Mouse (Mus musculus) midbrain, embryonic 13.5 days (tissue): Measurements from ENCODE around the gene Ap3s2. TPM values are rescaled to one million over a fixed set of nuclear protein-coding genes. Genes with fewer than 3 reads are reported as not detected.

Source experiments
- ATAC-seq: fragments of 200-750 bp; cut with Nextera tagmentation; 2 replicates; pipeline ENCODE4 v1.8.0; 2017; ENCODE audit warnings: mild to moderate bottlenecking, moderate TSS enrichment, moderate library complexity
- H3K27ac ChIP-seq: fragments of 300-500 bp; sonication (generic); 2 replicates; pipeline ENCODE4 v1.5.1; 2015; ENCODE audit warnings: inconsistent platforms, mild to moderate bottlenecking, moderate library complexity
- H3K27me3 ChIP-seq: fragments of 300-500 bp; sonication (generic); 2 replicates; pipeline ENCODE4 v1.6.1; 2015; ENCODE audit warnings: mild to moderate bottlenecking, inconsistent platforms
- H3K36me3 ChIP-seq: fragments of 300-500 bp; sonication (generic); 2 replicates; pipeline ENCODE4 v1.6.1; 2015; ENCODE audit warnings: mild to moderate bottlenecking, inconsistent platforms
- H3K4me1 ChIP-seq: fragments of 300-500 bp; sonication (generic); replicated peaks from 2 replicates; pipeline ENCODE4 v1.6.1; 2015; ENCODE audit warnings: inconsistent platforms
- H3K4me2 ChIP-seq: fragments of 300-500 bp; sonication (generic); replicated peaks from 2 replicates; pipeline ENCODE4 v1.6.1; 2015; ENCODE audit warnings: moderate library complexity, mild to moderate bottlenecking, inconsistent platforms
- H3K4me3 ChIP-seq: fragments of 300-500 bp; sonication (generic); replicated peaks from 2 replicates; pipeline ENCODE4 v1.5.1; 2015; ENCODE audit warnings: mild to moderate bottlenecking, inconsistent platforms
- H3K9ac ChIP-seq: fragments of 300-500 bp; sonication (generic); replicated peaks from 2 replicates; pipeline ENCODE4 v1.6.1; 2015; ENCODE audit warnings: mild to moderate bottlenecking, inconsistent platforms
- H3K9me3 ChIP-seq: fragments of 300-500 bp; sonication (generic); 2 replicates; pipeline ENCODE4 v1.6.1; 2016; ENCODE audit warnings: mild to moderate bottlenecking, inconsistent platforms
- WGBS: fragments of 180-500 bp; shearing (Covaris S2); methylation state at CpG from one replicate; pipeline ENCODE4 v1.1.7; 2015; 5-methylcytosine and 5-hydroxymethylcytosine counted together
- microRNA-seq: library from miRNA; unstranded; fragments of <30 nt; microRNA quantifications from one replicate; pipeline ENCODE4, GENCODE M21; 2016
- polyA plus RNA-seq: library from polyadenylated mRNA; unstranded; fragments of >200 nt; fragmentation: Nextera tagmentation; extraction: Ambion mirVana; gene quantifications from 2 replicates; pipeline ENCODE4 v1.2.1, GENCODE M21; 2015

Gene Ap3s2
- polyA plus RNA-seq, 1 experiment from 2014 or later = 51.8 TPM

GRCm38 (mm10) chr7:79831145-79831544 is 89.3 kb downstream of the Ap3s2 start:
- Histone ChIP-seq H3K27ac (no peak overlapping the region), H3K4me3 (no peak overlapping the region), H3K27me3 (no peaks in the 10 kb centered on the region), H3K4me2 (no peak overlapping the region), H3K36me3 (no peaks in the 10 kb centered on the region), H3K4me1 (no peaks in the 10 kb centered on the region), H3K9me3 (no peaks in the 10 kb centered on the region), H3K9ac (no peak overlapping the region)
- 76% methylated on average over 6 of the region's 6 CpGs for WGBS
- no peak for ATAC-seq

GRCm38 (mm10) chr7:79828341-79828740 is 92.1 kb downstream of the Ap3s2 start:
- Histone ChIP-seq H3K9me3 (no peaks in the 10 kb centered on the region), H3K9ac (no peak overlapping the region), H3K4me1 (no peaks in the 10 kb centered on the region), H3K27ac (no peak overlapping the region), H3K4me2 (no peak overlapping the region), H3K36me3 (no peaks in the 10 kb centered on the region), H3K4me3 (no peak overlapping the region), H3K27me3 (no peaks in the 10 kb centered on the region)
- WGBS = 77% methylated on average over 3 of the region's 3 CpGs
- ATAC-seq = no peak

Small RNA genes lying within 50 kb of the gene (microRNA-seq; reads per million reads assigned to microRNA genes)
- gene Gm24541 = not detected

Other genes starting within 250 kb of the Ap3s2 start
- gene Kif7, start 204.9 kb downstream of the Ap3s2 start, polyA plus RNA-seq = 2.2 and 3.0 TPM in 2 replicates
- gene Plin1, start 187.7 kb downstream of the Ap3s2 start, polyA plus RNA-seq = not detected in 2 replicates
- gene Pex11a, start 177.5 kb downstream of the Ap3s2 start, polyA plus RNA-seq = 11.8 and 13.7 TPM in 2 replicates
- gene Wdr93, start 177.5 kb downstream of the Ap3s2 start, polyA plus RNA-seq = 0.08 and 0.27 TPM in 2 replicates
- gene Mesp1, start 126.9 kb downstream of the Ap3s2 start, polyA plus RNA-seq = not detected in 2 replicates
- 0.57 and 0.65 TPM in 2 replicates for gene Mesp2, start 109.9 kb downstream of the Ap3s2 start, polyA plus RNA-seq
- gene Anpep, start 59.6 kb downstream of the Ap3s2 start, polyA plus RNA-seq = 1.9 and 2.1 TPM in 2 replicates
- 18.4 and 18.7 TPM in 2 replicates for gene Arpin, start 14.7 kb upstream of the Ap3s2 start, polyA plus RNA-seq
- gene Zfp710, start 104.2 kb upstream of the Ap3s2 start, polyA plus RNA-seq = 21.3 and 25.1 TPM in 2 replicates
- gene Idh2, start 194.7 kb upstream of the Ap3s2 start, polyA plus RNA-seq = 291 and 296 TPM in 2 replicates